Mouse (Mus musculus) T-helper 17 cell (primary cell): ENCODE data around the gene Msi2.

Experiments
- in situ Hi-C, 2 experiments: fragments of 300-600 bp; cut with MboI, MseI; formaldehyde crosslinking; loops; 1 replicate in 1 of 2; 2 replicates in 1 of 2; pipeline ENCODE4 v1.15.1; 2025; ENCODE audit warnings: high pct_unique_total_duplicates in 2 of 2

The Msi2 gene

DNA sequence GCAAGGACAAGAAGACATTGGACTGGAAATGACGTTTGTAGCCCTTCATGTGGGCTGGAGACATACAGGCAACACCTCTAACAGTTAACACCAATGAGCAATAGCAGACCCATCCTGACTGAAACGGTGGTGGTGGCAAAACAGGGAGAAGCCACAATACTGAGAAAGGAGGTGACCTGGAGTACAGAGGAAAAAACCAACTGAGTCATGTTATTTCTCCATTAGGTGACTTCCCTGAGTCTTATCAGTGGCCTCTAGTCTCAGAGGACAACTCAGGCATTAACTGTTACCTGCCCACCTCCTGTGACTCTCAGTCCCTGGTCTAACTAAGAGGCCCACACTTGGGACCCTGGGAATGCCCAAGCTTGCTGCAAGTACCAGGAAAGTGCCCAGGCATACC, 80.1 kb downstream of the Msi2 start:
- in situ Hi-C loops: no loop called here

DNA sequence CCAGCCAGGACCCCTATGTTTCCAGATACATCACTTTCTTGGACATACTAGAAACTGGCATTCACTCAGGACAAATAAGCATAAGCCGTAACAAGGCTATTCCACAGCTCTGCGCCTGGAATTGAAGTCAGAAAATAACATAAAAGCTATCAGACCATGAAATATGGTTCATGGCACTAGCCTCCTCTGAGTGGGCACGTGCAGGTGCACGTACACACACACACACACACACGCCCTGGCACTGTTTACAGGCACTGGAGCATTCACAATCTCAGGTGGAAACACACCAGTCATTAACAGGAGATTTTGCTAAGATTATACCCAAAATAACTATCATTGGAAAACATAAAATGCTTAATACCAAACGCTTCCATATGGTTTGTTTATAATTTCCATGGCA, 81.4 kb downstream of the Msi2 start:
- in situ Hi-C loops: no loop called here

- in situ Hi-C loops: no loop called here
Measured at GRCm38 (mm10) chr11:88636319-88636718, 82.0 kb downstream of the Msi2 start.

DNA sequence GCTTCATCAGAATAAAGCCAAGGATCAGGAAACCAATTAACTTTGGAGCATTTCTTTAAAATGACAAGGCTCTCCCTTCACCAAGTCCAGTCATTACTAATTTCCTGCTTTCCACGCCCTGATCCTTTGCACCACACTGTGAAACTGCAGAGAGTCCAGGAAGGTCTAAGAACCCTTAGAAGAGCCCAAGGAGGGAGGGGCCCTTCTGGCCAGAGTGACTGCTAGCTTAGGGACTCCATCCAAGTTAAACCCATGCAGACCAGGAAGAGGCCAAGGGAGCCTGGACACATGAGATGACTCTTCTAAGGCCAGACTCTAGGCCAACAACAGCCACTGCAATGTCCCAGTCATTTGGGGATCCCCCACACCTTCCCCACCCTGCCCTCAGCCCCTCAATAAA, 83.7 kb downstream of the Msi2 start:
- in situ Hi-C loops: no loop called here

- in situ Hi-C loops: no loop called here
Measured at GRCm38 (mm10) chr11:88631932-88632230, 86.4 kb downstream of the Msi2 start.

- in situ Hi-C loops: no loop called here
Measured at GRCm38 (mm10) chr11:88631084-88631931, 87.0 kb downstream of the Msi2 start.

DNA sequence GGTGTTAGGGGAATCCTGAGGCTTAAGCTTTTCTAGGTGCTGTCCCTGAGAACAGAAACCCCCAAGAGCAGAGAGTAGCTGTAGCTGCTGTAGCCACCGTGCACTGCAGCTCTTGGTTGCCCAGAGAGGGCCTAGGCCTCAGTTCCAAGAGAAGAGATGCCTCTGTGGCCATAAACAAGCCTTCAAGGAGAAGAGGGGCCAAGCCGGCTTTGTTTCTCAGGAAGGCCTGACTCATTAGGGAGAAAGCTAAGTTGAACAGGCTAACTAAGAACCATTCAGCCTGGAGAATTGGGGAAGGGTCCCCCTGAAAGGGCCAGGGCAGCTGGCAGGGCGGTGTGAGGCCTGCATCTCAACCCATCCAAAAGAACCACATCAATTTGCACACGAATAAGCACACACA, 88.7 kb downstream of the Msi2 start:
- in situ Hi-C loops: loop anchor here in 1 of 2 experiments (10.0 kb wide), 1 partner anchor 75 kb away; no protein-coding TSS in a partner anchor

- in situ Hi-C loops: loop anchor here in 1 of 2 experiments (10.0 kb wide), 1 partner anchor 74 kb away; no protein-coding TSS in a partner anchor
Measured at GRCm38 (mm10) chr11:88629165-88629564, 89.1 kb downstream of the Msi2 start.

- in situ Hi-C loops: loop anchor here in 1 of 2 experiments (10.0 kb wide), 1 partner anchor 74 kb away; no protein-coding TSS in a partner anchor
Measured at GRCm38 (mm10) chr11:88628676-88629075, 89.6 kb downstream of the Msi2 start.

DNA sequence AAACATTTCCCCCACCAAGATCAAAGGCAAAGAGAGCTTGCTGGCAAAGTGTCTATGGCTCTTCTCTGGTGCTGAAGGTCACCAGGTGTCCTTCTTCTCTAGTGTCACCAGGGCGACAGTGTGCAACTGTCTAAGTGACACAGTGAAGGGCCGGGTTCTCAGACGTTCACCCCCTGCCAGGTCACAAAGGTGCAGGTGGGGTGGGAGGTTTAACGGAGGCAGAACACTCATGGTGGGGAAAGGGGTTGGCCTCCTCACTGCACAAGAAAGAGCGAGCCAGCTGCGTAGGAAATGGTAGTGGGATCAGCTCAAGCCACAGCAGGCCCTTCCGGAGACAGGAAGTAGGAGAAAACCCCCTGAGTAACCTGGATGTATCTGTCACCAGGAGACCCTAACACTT, 91.0 kb downstream of the Msi2 start:
- in situ Hi-C loops: loop anchor here in 1 of 2 experiments (10.0 kb wide), 1 partner anchor 73 kb away; no protein-coding TSS in a partner anchor

DNA sequence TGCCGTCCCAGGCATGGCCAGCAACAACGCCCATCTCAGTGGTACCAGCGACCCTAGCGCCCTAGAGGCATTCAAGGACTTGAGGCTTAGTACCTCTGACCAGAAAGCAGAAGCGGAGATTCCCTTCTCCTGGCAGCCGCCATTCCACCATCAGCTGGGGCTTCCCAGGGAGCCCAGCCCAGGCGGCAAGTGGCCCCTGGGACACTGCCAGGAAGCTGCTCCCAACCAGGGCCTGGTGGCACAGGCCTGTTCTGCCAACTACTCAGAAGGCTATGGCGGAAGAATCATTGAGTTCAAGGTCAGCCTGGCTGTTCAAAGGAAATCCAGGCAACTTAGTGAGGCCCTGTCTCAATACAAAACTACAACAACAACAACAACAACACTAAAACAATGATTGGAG, 91.7 kb downstream of the Msi2 start:
- in situ Hi-C loops: loop anchor here in 1 of 2 experiments (10.0 kb wide), 1 partner anchor 72 kb away; no protein-coding TSS in a partner anchor

DNA sequence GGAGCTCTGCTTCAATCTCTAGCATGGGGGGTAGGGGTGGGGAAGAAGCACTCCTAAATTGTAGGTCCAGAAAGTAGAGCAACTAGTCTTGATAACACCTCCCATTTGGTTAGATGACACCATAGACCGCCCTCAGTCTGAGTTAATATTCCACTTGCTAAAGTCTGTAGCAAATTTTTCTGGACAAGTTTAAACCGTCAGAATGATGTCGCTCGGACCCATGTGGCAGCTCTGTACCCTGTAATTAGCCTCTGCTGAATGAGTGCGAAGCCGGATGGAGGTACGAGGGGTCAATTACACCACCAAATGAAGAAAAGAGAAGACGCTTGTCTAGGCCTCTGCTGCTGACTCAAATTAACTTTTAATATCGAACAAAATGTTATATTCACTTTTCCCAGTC, 92.3 kb downstream of the Msi2 start:
- in situ Hi-C loops: loop anchor here in 1 of 2 experiments (10.0 kb wide), 1 partner anchor 71 kb away; no protein-coding TSS in a partner anchor

DNA sequence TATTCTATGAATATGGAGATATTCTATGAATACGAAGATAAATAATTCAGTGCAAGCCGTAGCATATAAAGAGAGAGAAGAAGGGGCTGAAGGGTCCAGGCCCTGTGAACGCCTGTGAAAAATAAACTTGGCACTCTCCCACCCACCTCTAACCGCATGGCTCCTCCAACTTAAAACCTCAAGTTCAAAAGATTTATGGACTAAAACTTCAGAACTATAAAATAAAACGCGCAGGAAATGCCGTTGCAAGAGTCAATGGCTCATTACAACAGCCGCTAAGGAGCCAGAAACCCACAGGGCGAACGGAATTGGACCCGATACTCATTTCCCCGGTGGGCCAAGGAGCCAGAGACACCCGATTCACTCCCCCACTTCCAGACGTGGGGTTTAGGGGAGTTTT, 93.2 kb downstream of the Msi2 start:
- in situ Hi-C loops: loop anchor here in 1 of 2 experiments (10.0 kb wide), 1 partner anchor 70 kb away; no protein-coding TSS in a partner anchor

DNA sequence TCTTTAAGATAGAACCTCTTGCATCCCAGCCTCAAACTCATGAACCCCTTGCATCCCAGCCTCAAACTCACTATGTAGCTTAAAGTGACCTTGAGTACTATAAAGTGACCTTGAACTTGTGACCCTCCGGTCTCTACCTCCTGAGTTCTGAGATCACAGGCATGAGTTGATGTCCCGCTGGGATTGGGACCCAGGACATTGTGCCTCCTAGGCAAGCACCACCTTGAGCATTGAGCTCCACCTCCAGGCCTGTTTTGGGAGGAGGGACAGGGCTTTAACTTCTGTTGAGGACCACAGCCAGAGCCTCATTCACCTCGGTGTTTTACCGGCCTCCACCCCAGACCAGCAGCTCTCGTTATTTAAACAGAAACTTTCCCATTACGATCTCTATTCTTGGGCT, 93.7 kb downstream of the Msi2 start:
- in situ Hi-C loops: loop anchor here (5.0 to 10.0 kb wide), 2 partner anchors 70 to 72 kb away; no protein-coding TSS in a partner anchor

GRCm38 (mm10) chr11:88623671-88624070, 94.6 kb downstream of the Msi2 start:
- in situ Hi-C loops: loop anchor here (5.0 to 10.0 kb wide), 2 partner anchors 69 to 71 kb away; no protein-coding TSS in a partner anchor

GRCm38 (mm10) chr11:88622496-88622895, 95.8 kb downstream of the Msi2 start:
- in situ Hi-C loops: loop anchor here (5.0 to 10.0 kb wide), 2 partner anchors 68 to 70 kb away; no protein-coding TSS in a partner anchor

- in situ Hi-C loops: loop anchor here (5.0 to 10.0 kb wide), 2 partner anchors 67 to 69 kb away; no protein-coding TSS in a partner anchor
Measured at GRCm38 (mm10) chr11:88621789-88622188, 96.5 kb downstream of the Msi2 start.

DNA sequence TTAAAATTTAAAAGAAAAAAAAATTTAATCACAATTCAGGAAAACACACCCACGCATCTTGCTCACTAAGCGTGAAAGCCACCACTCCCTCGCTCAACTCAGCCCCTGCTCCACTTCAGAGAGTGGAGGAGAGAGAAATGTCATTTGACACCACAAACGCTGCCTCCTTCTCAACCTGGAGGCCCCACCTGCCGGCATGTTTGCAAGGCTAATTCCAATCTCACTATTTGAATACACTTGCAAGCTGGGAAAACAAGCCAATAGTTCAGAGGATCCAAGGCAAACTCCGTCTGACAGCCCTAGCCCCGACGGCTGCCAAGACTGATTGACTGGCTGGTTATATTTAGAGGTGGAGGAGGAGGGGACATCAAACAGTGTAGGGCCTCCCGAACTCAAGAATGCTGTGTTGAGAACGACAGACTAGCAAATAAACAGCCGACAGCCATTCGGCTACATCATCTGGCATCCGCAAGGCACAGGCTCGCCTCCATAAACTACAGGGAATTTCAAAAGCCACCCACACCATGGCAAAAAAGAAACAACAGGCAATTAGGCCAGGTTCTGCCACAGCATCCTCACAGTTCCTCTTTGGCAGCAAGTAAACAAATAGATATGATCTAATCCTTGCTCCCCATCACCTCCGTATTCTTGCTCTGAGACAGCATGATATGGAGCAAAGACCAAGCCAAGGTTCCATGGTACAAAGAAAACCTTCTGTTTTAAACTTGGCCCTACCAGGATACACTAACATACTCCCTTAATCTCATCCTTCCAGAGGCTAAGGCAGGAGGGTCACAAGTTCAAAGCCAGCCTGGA, 97.9 kb downstream of the Msi2 start:
- in situ Hi-C loops: loop anchor here (5.0 to 10.0 kb wide), 2 partner anchors 66 to 68 kb away; no protein-coding TSS in a partner anchor

DNA sequence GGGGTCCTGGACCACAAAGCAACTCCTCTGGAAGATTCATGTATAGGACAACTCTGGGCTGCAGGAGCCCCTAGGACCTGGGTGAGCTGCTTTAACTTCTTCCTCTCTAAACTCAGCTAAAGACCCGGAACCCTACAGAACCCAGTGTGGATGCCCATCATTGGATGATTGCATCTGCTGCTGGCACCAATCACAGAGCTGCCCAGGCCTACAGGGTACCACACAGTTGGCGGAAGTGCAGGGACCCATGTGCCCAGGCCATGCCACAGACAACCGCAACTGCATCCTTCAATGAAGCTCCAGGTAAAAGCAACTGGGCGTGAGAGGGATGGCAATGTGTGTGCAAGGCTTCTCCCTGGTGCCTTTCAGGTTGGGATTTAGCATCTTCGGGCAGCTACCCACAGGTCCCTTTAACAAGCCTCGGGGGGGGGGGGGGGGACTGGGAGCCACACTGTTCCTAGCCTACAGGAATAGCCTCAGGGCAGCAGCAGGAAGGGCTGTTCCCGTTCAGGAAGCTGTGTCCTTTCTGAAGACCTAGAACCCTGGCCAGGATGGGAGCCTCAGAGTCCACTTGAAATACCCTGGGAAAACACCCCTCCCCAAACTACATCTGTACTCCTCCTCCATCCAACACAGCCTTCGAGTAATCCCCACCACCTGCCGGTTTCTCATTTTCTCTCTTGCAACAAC, 98.7 kb downstream of the Msi2 start:
- in situ Hi-C loops: loop anchor here (5.0 to 10.0 kb wide), 2 partner anchors 65 to 67 kb away; no protein-coding TSS in a partner anchor

DNA sequence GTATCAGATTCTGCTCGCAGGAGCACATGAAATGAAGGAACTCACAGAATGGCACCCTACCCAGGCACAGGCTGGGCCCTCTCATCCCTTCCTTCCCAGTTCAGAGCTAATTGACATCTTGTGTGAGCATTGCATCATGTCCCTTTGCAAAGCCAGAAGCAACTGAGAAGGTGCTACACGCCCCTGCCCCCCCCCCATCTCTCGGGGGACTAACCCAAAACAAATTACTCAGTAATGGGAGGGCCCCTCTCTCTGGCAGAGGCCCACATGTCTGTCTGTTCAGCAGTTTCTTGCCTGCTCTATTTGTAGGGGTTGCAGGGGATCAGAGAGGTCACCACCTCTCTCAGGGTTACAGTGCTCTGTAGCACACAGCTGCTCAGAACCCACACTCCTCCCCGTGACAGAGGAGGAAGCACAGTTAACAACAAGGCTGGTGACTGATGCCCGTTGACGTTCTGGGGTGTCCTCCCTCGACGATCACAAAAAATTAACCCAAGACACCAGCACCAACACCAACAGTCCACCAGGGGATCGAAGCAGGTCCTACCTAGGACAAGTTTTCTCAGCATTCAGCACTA, 99.5 kb downstream of the Msi2 start:
- in situ Hi-C loops: no loop called here

DNA sequence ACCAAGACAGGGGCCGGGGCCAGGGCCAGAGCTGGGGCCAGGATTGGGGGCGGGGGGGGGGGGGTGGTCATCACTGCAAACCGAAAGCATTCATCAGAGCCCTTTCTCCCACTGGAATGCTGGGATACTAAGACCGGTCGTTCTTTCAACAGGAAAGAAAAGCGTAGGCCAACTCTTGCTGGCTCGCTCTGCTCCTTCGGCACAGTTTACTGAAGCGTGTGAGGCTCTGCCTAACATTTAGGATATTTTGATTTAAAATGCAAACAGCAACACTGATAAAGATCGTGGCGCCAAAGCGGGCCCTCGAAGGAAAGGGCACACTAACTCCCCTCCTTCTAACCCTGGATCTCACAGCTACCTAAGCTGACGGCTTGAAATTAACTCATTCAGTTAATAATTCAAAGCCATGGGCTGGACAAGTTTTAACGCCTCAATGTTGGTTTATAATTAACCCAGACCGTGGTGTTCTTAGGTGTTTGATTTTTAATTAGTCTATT, 100.3 kb downstream of the Msi2 start:
- in situ Hi-C loops: no loop called here
